Comparison of ENCODE assay signal across 27 mouse cellular contexts in genomic region chr14:28645807-28646206, GRCm38 (mm10).
DNase-seq lines count a peak whose midpoint lies in the region; ATAC-seq lines count a peak whose summit lies in the region.
"Had no signal": no experiment of that assay in that cellular context is flagged by ENCODE, and none has a peak within 500 bp of the region (broad histone marks: within the 10 kb centered on the region; RNA-seq: fewer than 3 reads in every experiment).

No protein-coding gene starts in this region.

- H3K27me3 ChIP-seq in heart, embryonic 10.5 days (ENCODE audit: insufficient read depth, poor library complexity, severe bottlenecking), result no peaks in the 10 kb centered on the region
- no peaks in the 10 kb centered on the region for H3K27me3 ChIP-seq in heart, embryonic 11.5 days (ENCODE audit: control insufficient read depth, insufficient read depth, low read length)
- H3K27me3 ChIP-seq: CH12.LX; embryonic facial prominence, embryonic 13.5 days; embryonic facial prominence, embryonic 15.5 days; forebrain, embryonic 12.5 days had no signal

- no peak overlapping the region for H3K9ac ChIP-seq in heart, embryonic 11.5 days (ENCODE audit: low read depth, low read length)
- H3K9ac ChIP-seq: embryonic facial prominence, embryonic 13.5 days; embryonic facial prominence, embryonic 15.5 days; forebrain, embryonic 12.5 days had no signal

- peak; percentile 19 for DNase-seq in heart, embryonic 10.5 days (ENCODE audit: low spot score)
- DNase-seq in 3T3-L1 (ENCODE audit: low read depth, low spot score), result peak; percentile 35
- peak; percentile 50 for DNase-seq in Muller cell, postnatal 12 days (ENCODE audit: inconsistent ontology term)
- no peak for DNase-seq in cerebellum, adult 11-12 months
- DNase-seq: adrenal gland, adult 8-10 months; adrenal gland, postnatal 14 days; adrenal gland, postnatal 36 days; B cell, adult 2 months; cerebellum, adult 18-20 months; cerebellum, adult 8-10 months; cerebellum, adult 9-11 months; cerebellum, postnatal 14 days; cerebellum, postnatal 36 days; embryo, embryonic 11 days had no signal

- H3K9me3 ChIP-seq in heart, embryonic 10.5 days, result no peaks in the 10 kb centered on the region
- H3K9me3 ChIP-seq in heart, embryonic 11.5 days (replicated peaks; ENCODE audit: control insufficient read depth, low read length), result no peaks in the 10 kb centered on the region
- H3K9me3 ChIP-seq: embryonic facial prominence, embryonic 13.5 days; embryonic facial prominence, embryonic 15.5 days; forebrain, embryonic 10.5 days; forebrain, embryonic 12.5 days had no signal

- no peaks in the 10 kb centered on the region for H3K4me1 ChIP-seq in heart, embryonic 10.5 days
- H3K4me1 ChIP-seq in heart, embryonic 11.5 days (ENCODE audit: control insufficient read depth, insufficient read depth, low read length), result no peaks in the 10 kb centered on the region
- H3K4me1 ChIP-seq: embryonic facial prominence, embryonic 13.5 days; embryonic facial prominence, embryonic 15.5 days; forebrain, embryonic 10.5 days; forebrain, embryonic 12.5 days had no signal

- H3K4me3 ChIP-seq in heart, embryonic 10.5 days, result no peak overlapping the region
- H3K4me3 ChIP-seq in heart, embryonic 11.5 days (ENCODE audit: low read depth, low read length), result no peak overlapping the region
- H3K4me3 ChIP-seq: embryonic facial prominence, embryonic 13.5 days; embryonic facial prominence, embryonic 15.5 days; erythroblast, embryonic 14.5 days; forebrain, embryonic 10.5 days; forebrain, embryonic 12.5 days had no signal

- 80% methylated on average over 2 of the region's 2 CpGs for WGBS in heart, embryonic 10.5 days
- 59% methylated on average over 2 of the region's 2 CpGs for WGBS in heart, embryonic 11.5 days (ENCODE audit: insufficient replicate concordance)

- no peaks in the 10 kb centered on the region for H3K36me3 ChIP-seq in heart, embryonic 10.5 days
- no peaks in the 10 kb centered on the region for H3K36me3 ChIP-seq in heart, embryonic 11.5 days (ENCODE audit: control insufficient read depth, insufficient read depth, low read length)
- H3K36me3 ChIP-seq: embryonic facial prominence, embryonic 13.5 days; embryonic facial prominence, embryonic 15.5 days; forebrain, embryonic 10.5 days; forebrain, embryonic 12.5 days; G1E had no signal

- ATAC-seq in heart, embryonic 11.5 days (replicated peaks; ENCODE audit: insufficient number of reproducible peaks, low FRiP score, low TSS enrichment), result no peak
- ATAC-seq in inflammation-experienced regulatory T-cells, adult 6 months, result no peak
- ATAC-seq: activated CD4-positive, CD25-positive, alpha-beta regulatory T cell, adult 4 months; CD4-positive, CD25-positive, alpha-beta regulatory T cell, adult 4 months; forebrain, embryonic 14.5 days; forebrain, embryonic 16.5 days had no signal

- no peak overlapping the region for H3K4me2 ChIP-seq in heart, embryonic 11.5 days
- H3K4me2 ChIP-seq: embryonic facial prominence, embryonic 13.5 days; embryonic facial prominence, embryonic 15.5 days; forebrain, embryonic 12.5 days had no signal

- H3K27ac ChIP-seq in heart, embryonic 10.5 days, result no peak overlapping the region
- H3K27ac ChIP-seq in heart, embryonic 11.5 days (ENCODE audit: low read depth, low read length), result no peak overlapping the region
- H3K27ac ChIP-seq: embryonic facial prominence, embryonic 13.5 days; embryonic facial prominence, embryonic 15.5 days; forebrain, embryonic 10.5 days; forebrain, embryonic 12.5 days had no signal
